Comparison of ENCODE assay signal across 8 mouse cellular contexts in the genomic region with DNA sequence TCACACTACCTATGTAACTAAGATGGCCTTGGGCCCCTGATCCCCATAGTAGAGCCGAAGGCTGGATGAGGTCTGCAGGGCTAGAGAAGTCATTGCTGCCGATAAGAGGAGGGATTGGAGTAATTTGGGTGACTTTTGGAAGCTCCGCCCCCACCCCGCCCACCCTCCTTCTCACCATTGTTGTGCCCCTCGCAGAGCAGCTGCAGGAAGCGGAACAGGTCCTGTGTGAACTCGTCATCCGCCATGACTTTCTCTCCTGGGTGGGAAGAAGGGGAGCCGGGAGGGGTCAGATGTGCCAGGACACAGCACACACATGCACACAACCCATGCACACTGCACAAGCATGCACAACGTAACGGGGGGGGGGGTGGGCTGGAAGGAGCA.
A peak's percentile ranks its signal among the peaks of the same experiment; 100 is the strongest.
DNase-seq lines count a peak whose midpoint lies in the region; ATAC-seq and TF ChIP-seq lines count a peak whose summit lies in the region.

No protein-coding gene starts in this region.

- H3K4me3 ChIP-seq in forebrain, embryonic 15.5 days = no peak overlapping the region
- H3K4me3 ChIP-seq in forebrain, embryonic 11.5 days (ENCODE audit: low read depth, low read length) = no peak overlapping the region
- peak overlapping the region; percentile 32 for H3K4me3 ChIP-seq in lung, adult 2 months (replicated peaks; ENCODE audit: extremely low read depth, low read depth, low read length)
- no peak overlapping the region for H3K4me3 ChIP-seq in hindbrain, embryonic 16.5 days (ENCODE audit: low read length)
- H3K4me3 ChIP-seq in midbrain, postnatal 0 days (ENCODE audit: low read depth, low read length) = no peak overlapping the region

- H3K36me3 ChIP-seq in forebrain, embryonic 15.5 days = no peaks in the 10 kb centered on the region
- H3K36me3 ChIP-seq in forebrain, embryonic 11.5 days (ENCODE audit: control insufficient read depth, insufficient read depth, low read length) = no peaks in the 10 kb centered on the region
- H3K36me3 ChIP-seq in hindbrain, embryonic 16.5 days (ENCODE audit: control insufficient read depth, insufficient read depth, low read length) = no peaks in the 10 kb centered on the region
- no peaks in the 10 kb centered on the region for H3K36me3 ChIP-seq in midbrain, postnatal 0 days (ENCODE audit: insufficient read depth, low read length)

- no peak overlapping the region for H3K9ac ChIP-seq in forebrain, embryonic 15.5 days (replicated peaks)
- H3K9ac ChIP-seq in forebrain, embryonic 11.5 days (ENCODE audit: low read length) = no peak overlapping the region
- no peak overlapping the region for H3K9ac ChIP-seq in hindbrain, embryonic 16.5 days (ENCODE audit: low read depth, low read length)
- H3K9ac ChIP-seq in midbrain, postnatal 0 days (replicated peaks; ENCODE audit: low read length, poor library complexity, severe bottlenecking) = no peak overlapping the region

- ATAC-seq in forebrain, embryonic 15.5 days (replicated peaks) = no peak
- no peak for ATAC-seq in forebrain, embryonic 11.5 days (replicated peaks; ENCODE audit: low FRiP score)
- ATAC-seq in hindbrain, embryonic 16.5 days = peak; percentile 17; the same call in 1 of the 2 replicates
- no peak; the same call in 1 of the 2 replicates for ATAC-seq in midbrain, postnatal 0 days (ENCODE audit: low FRiP score)

- H3K4me1 ChIP-seq in forebrain, embryonic 15.5 days = peaks cover 30% of the 10 kb centered on the region
- peaks cover 7% of the 10 kb centered on the region; the same call in 1 of the 2 replicates for H3K4me1 ChIP-seq in forebrain, embryonic 11.5 days (replicated peaks; ENCODE audit: control insufficient read depth, insufficient read depth, low read length)
- 0 out of 2 replicates have a peak, but pooled peaks cover 2% of the 10 kb centered on the region for H3K4me1 ChIP-seq in lung, adult 2 months (ENCODE audit: control insufficient read depth, insufficient read depth, low read length)
- peaks cover 8% of the 10 kb centered on the region for H3K4me1 ChIP-seq in hindbrain, embryonic 16.5 days (ENCODE audit: control insufficient read depth, insufficient read depth, low read depth, low read length)
- H3K4me1 ChIP-seq in midbrain, postnatal 0 days (ENCODE audit: insufficient read depth, low read length) = peaks cover 4% of the 10 kb centered on the region; the same call in 1 of the 2 replicates

- no peak for TF ChIP-seq CTCF in lung, adult 2 months (IDR thresholded peaks at IDR 0.05; ENCODE audit: insufficient read depth, low read length)
- no peak for TF ChIP-seq CTCF in midbrain, postnatal 0 days (IDR thresholded peaks at IDR 0.05)

- H3K4me2 ChIP-seq in forebrain, embryonic 15.5 days (replicated peaks) = peak overlapping the region; percentile 1; the same call in 1 of the 2 replicates
- no peak overlapping the region for H3K4me2 ChIP-seq in forebrain, embryonic 11.5 days (ENCODE audit: low read depth, low read length, severe bottlenecking)
- peak overlapping the region; percentile 16; the same call in 1 of the 2 replicates for H3K4me2 ChIP-seq in hindbrain, embryonic 16.5 days (ENCODE audit: low read length)
- H3K4me2 ChIP-seq in midbrain, postnatal 0 days (ENCODE audit: low read depth, low read length, poor library complexity, severe bottlenecking) = no peak overlapping the region

- no peaks in the 10 kb centered on the region for H3K9me3 ChIP-seq in forebrain, embryonic 15.5 days
- peaks cover 3% of the 10 kb centered on the region; the same call in 1 of the 2 replicates for H3K9me3 ChIP-seq in forebrain, embryonic 11.5 days (ENCODE audit: control insufficient read depth, low read length)
- H3K9me3 ChIP-seq in hindbrain, embryonic 16.5 days (ENCODE audit: control insufficient read depth, low read length) = no peaks in the 10 kb centered on the region; the same call in 1 of the 2 replicates
- no peaks in the 10 kb centered on the region for H3K9me3 ChIP-seq in midbrain, postnatal 0 days (ENCODE audit: low read length)

- H3K27ac ChIP-seq in forebrain, embryonic 15.5 days (replicated peaks) = peak overlapping the region; percentile 6; the same call in 1 of the 2 replicates
- H3K27ac ChIP-seq in forebrain, embryonic 11.5 days (ENCODE audit: low read depth, low read length) = no peak overlapping the region
- peak overlapping the region; percentile 65 for H3K27ac ChIP-seq in hindbrain, embryonic 16.5 days (ENCODE audit: low read depth, low read length)
- H3K27ac ChIP-seq in midbrain, postnatal 0 days (ENCODE audit: low read depth, low read length) = peak overlapping the region; percentile 55; the same call in 1 of the 2 replicates

- H3K27me3 ChIP-seq in forebrain, embryonic 15.5 days = no peaks in the 10 kb centered on the region
- no peaks in the 10 kb centered on the region for H3K27me3 ChIP-seq in forebrain, embryonic 11.5 days (ENCODE audit: control insufficient read depth, insufficient read depth, low read length)
- no peaks in the 10 kb centered on the region; the same call in 1 of the 2 replicates for H3K27me3 ChIP-seq in hindbrain, embryonic 16.5 days (replicated peaks; ENCODE audit: control insufficient read depth, insufficient read depth, low read length)
- no peaks in the 10 kb centered on the region for H3K27me3 ChIP-seq in midbrain, postnatal 0 days (ENCODE audit: insufficient read depth, low read length)

- TF ChIP-seq POLR2A in lung, adult 2 months (IDR thresholded peaks at IDR 0.05; ENCODE audit: borderline replicate concordance, extremely low read depth, low read depth, low read length) = no peak

- DNase-seq in forebrain, embryonic 11.5 days (ENCODE audit: low spot score) = no peak
- DNase-seq in lung, adult 2 months = no peak
- no peak for DNase-seq in lung, adult 18-20 months
- DNase-seq in midbrain, postnatal 0 days (ENCODE audit: low spot score) = no peak
- no peak for DNase-seq in cerebellum, postnatal 25 days
- DNase-seq in thymus, postnatal 25 days = no peak

- 38% methylated on average over 10 of the region's 11 CpGs for WGBS in forebrain, embryonic 15.5 days
- WGBS in forebrain, embryonic 11.5 days = 48% methylated on average over 9 of the region's 11 CpGs
- 27% methylated on average over 11 of the region's 11 CpGs for WGBS in lung, adult 2 months
- WGBS in hindbrain, embryonic 16.5 days = 31% methylated on average over 11 of the region's 11 CpGs
- 28% methylated on average over 11 of the region's 11 CpGs for WGBS in midbrain, postnatal 0 days

Comparison
In these comparisons a context has a peak if more than half of its experiments do, and no peak if none do; other contexts are left out.
1. H3K4me2 ChIP-seq: peak in forebrain, embryonic 15.5 days (single experiment) and hindbrain, embryonic 16.5 days (single experiment); none in forebrain, embryonic 11.5 days (single experiment) and midbrain, postnatal 0 days (single experiment).